Mouse (Mus musculus): ENCODE results near the gene Sh3kbp1. TPM values are rescaled to one million over a fixed set of nuclear protein-coding genes. Genes with fewer than 3 reads are reported as not detected.

Sh3kbp1 gene
- polyA plus RNA-seq, 1 experiment from 2014 or later: 196 TPM

DNA sequence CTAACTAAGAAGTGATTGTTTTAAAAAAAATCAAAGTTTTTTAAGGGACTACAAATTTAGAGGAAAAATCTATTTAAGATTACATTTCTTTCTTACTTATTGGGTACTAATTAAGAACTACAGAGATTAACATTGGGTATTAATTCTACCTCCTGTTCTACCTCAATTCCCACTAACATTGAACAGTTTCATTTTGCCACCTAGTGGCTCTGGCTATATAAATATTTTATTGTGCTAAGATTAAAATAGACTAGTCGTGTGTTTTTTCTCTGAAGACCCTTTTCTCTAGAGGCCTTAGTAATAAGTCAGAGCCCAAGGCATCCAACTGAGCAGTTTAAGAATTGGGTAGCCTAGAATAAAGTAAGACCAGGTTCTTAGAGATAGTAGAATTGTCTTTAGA lies 288.1 kb downstream of the Sh3kbp1 start:
- H3K79me2 ChIP-seq (ENCODE audit: inconsistent target): no peaks in the 10 kb centered on the region
- 47% methylated on average over 1 of the region's 1 CpGs for WGBS (ENCODE audit: missing documents)
- H3K4me3 ChIP-seq (ENCODE audit: inconsistent target): no peak overlapping the region
- H3K36me3 ChIP-seq (ENCODE audit: inconsistent target): no peaks in the 10 kb centered on the region
- no peak overlapping the region for H3K27ac ChIP-seq

DNA sequence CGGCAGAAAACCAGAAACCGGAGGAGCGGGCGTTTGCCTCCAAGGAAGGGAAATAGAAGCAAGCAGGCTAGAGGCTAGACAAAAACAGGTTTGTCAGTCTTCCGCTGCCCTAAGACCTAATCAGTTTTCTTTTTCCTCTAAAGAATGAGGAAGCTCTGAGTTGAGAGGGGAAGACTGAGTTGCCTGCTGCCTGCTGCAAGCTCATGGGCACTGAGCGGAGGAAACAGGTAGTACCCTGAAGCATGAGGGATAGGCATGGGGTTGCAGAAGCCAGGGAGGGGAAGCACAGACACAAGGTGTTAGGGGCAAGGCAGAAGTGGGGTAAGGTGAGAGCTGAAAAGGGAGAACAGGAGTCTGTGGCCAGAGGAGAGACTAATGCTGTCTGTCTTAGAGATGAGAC lies 297.7 kb downstream of the Sh3kbp1 start:
- Histone ChIP-seq H3K27ac (no peak overlapping the region), H3K4me3 (ENCODE audit: inconsistent target) (no peak overlapping the region)
- WGBS (ENCODE audit: missing documents): 56% methylated on average over 6 of the region's 6 CpGs

DNA sequence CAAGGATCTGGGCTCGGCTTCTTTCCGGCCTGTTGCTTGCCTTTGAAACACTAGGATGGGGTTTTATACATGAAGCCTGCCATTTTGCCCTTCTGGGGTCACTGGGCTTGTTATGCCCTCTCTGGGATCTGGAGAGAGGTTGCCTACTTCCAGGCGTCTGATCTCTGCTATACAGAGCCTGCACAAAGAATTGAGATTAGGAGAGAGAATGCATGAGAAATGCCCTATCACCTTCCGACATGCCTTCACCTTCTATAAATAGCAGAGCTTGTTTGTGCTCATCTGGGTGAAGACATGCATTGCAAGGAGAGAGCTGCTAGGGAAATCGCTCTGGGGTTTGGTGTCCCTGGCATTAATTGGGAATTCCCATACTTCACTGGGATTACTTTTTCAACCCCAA lies 301.1 kb downstream of the Sh3kbp1 start:
- no peak overlapping the region for H3K27ac ChIP-seq
- WGBS (ENCODE audit: missing documents): 94% methylated on average over 5 of the region's 5 CpGs

More for the DNA sequence above, 297.7 kb downstream of the Sh3kbp1 start:
- no peaks in the 10 kb centered on the region for H3K36me3 ChIP-seq (ENCODE audit: inconsistent target)
- H3K79me2 ChIP-seq (ENCODE audit: inconsistent target): no peaks in the 10 kb centered on the region

DNA sequence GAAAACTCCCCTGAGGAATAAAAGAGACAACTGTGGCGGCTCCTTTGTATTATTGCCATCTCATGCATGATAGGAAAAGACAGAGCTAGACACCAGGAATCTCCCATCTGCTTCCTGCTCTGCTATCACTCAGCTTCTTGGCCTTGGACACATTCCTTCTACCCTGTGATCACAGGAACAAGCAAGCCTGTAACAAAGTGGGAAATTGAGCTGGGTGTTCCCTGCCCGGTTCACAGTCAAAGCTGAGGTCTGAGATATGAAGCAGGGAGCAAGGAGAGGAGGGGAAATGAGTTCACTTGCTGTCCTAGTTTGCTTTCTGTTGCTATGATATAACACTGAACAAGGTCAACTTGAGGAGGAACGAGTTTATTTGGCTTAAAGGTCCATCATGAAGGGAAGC lies 301.8 kb downstream of the Sh3kbp1 start:
- Histone ChIP-seq H3K4me3 (ENCODE audit: inconsistent target) (no peak overlapping the region), H3K79me2 (ENCODE audit: inconsistent target) (no peaks in the 10 kb centered on the region), H3K27ac (no peak overlapping the region), H3K36me3 (ENCODE audit: inconsistent target) (no peaks in the 10 kb centered on the region)
- WGBS (ENCODE audit: missing documents): 89% methylated on average over 3 of the region's 3 CpGs

More for the DNA sequence above, 301.1 kb downstream of the Sh3kbp1 start:
- Histone ChIP-seq H3K79me2 (ENCODE audit: inconsistent target) (no peaks in the 10 kb centered on the region), H3K4me3 (ENCODE audit: inconsistent target) (no peak overlapping the region), H3K36me3 (ENCODE audit: inconsistent target) (no peaks in the 10 kb centered on the region)

DNA sequence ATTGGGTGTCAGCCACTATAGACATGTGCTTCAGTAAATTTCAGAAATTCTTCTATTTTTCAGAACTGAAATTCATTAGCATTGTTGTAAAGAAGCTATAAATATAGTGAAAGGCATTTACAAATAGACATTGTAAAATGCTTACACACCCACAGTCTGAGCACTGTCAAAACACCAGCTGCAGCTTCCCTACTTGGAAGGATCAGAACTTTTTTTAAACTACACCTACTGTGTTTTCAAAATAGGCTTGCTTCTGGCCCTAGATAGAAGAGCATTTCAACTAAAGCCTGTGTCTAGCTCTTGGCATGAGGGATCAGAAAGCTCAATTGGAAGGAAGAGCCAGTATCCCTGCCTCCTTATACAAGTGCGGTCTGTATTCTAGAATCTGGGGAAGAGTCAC lies 305.0 kb downstream of the Sh3kbp1 start:
- no peaks in the 10 kb centered on the region for H3K36me3 ChIP-seq (ENCODE audit: inconsistent target)
- H3K4me3 ChIP-seq (ENCODE audit: inconsistent target): no peak overlapping the region
- H3K27ac ChIP-seq: no peak overlapping the region
- 100% methylated on average over 1 of the region's 1 CpGs for WGBS (ENCODE audit: missing documents)
- H3K79me2 ChIP-seq (ENCODE audit: inconsistent target): no peaks in the 10 kb centered on the region

DNA sequence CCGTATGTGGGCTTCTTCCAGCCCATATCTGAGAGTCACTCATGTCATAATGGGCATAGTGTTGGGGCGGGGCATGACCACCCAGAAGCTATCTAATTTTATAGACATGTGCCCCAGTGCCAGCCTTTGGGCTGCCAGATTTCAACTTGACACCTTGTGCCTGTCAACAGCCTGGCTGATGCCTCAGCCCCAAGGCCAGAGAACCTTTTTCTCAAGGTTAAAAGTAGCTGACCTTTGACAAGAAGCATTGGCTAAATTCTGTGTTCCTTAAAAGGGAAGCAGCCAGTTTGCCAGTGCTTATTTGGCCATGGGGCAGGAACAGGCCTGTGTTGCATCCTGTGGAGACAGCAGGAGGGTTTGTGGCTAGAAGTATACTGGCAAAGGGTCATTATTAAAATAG lies 315.5 kb downstream of the Sh3kbp1 start:
- no peaks in the 10 kb centered on the region for H3K36me3 ChIP-seq (ENCODE audit: inconsistent target)
- H3K4me3 ChIP-seq (ENCODE audit: inconsistent target): no peak overlapping the region
- H3K27ac ChIP-seq: no peak overlapping the region
- no peaks in the 10 kb centered on the region for H3K79me2 ChIP-seq (ENCODE audit: inconsistent target)
- WGBS (ENCODE audit: missing documents): 100% methylated on average over 2 of the region's 2 CpGs

DNA sequence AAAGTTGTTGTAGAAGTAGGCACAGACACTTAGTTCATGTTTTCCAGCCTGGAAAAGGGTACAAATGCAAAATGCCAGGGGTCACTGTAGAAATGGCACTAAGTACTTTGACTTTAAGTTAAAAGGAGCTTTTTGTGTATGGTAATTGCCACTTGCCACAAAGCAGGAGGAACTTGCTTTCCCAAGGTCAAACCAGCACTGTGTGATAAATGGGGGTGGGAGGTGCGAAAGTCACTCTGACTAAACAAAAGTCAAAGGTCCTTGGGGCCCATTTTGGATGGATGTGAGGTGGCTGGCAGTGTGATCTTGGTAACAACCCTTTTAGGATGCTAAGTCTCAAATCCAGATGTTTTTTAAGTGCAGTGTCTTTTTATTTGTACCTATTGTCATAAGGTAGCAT lies 316.5 kb downstream of the Sh3kbp1 start:
- H3K36me3 ChIP-seq (ENCODE audit: inconsistent target): no peaks in the 10 kb centered on the region
- H3K4me3 ChIP-seq (ENCODE audit: inconsistent target): no peak overlapping the region
- H3K79me2 ChIP-seq (ENCODE audit: inconsistent target): no peaks in the 10 kb centered on the region
- no CpG with 5 or more reads among the region's 1 CpGs for WGBS (ENCODE audit: missing documents)
- no peak overlapping the region for H3K27ac ChIP-seq

DNA sequence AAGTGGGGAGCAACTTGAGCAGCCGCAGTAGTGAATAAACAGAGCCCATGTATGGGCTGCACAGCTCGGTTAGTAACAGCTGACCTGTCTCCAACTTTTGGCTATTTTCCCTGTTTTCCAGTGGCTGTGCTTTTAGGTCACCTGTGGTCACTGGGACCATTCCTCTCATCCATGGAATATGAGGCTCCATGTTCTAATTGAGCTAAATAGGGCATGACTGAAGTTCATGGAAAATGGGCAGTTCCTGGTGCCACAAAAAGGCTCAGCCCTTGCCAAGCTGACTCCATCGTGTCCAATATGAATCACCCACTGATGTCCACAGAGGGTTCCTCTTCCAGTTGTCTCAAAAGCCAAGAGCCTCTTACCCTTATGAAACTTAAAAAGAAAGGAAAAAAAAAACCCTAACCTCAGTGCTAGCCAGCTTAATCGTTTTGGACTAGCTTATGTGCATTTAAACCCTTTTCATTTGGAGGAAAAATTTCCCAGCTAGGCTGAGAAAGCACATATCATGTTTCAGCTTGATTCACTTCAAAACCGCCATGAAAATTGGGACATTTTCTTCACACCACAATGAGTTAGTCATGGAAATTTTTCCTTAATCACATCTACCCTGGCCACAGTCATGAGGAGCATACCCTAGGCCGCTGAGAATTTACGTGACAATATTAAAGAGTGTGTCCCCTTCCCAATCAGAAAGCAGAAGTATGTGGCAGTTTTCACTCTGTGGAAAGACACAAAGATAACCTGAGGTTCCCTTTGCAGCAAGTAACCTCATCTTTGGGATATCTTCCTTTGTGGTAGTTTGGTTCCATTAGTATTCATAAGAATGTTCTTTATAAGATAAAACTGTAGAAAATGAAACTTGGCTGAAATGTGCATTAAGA lies 326.7 kb downstream of the Sh3kbp1 start:
- no peak overlapping the region for H3K27ac ChIP-seq
- H3K79me2 ChIP-seq (ENCODE audit: inconsistent target): no peaks in the 10 kb centered on the region
- H3K36me3 ChIP-seq (ENCODE audit: inconsistent target): no peaks in the 10 kb centered on the region
- no peak overlapping the region for H3K4me3 ChIP-seq (ENCODE audit: inconsistent target)
- WGBS (ENCODE audit: missing documents): 85% methylated on average over 7 of the region's 7 CpGs

DNA sequence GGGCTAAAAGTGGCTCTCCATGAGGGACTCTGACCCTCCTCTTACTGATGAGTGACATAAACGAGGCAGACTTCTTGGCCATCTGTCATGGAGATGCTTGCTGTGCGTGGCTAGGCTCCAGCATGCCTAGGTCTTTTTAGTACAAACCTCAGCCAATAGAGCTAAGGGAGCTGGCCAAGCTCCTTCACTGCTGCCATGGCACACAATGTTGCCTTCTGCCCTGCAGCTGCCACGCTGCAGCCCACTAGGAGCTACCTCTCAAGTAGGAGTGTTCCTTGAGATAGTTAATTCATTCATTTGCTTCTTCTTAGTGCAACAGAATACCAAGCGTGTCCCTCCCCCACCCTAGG lies 327.3 kb downstream of the Sh3kbp1 start:
- Histone ChIP-seq H3K79me2 (ENCODE audit: inconsistent target) (no peaks in the 10 kb centered on the region), H3K36me3 (ENCODE audit: inconsistent target) (no peaks in the 10 kb centered on the region), H3K27ac (no peak overlapping the region), H3K4me3 (ENCODE audit: inconsistent target) (no peak overlapping the region)
- WGBS (ENCODE audit: missing documents): 91% methylated on average over 4 of the region's 4 CpGs

DNA sequence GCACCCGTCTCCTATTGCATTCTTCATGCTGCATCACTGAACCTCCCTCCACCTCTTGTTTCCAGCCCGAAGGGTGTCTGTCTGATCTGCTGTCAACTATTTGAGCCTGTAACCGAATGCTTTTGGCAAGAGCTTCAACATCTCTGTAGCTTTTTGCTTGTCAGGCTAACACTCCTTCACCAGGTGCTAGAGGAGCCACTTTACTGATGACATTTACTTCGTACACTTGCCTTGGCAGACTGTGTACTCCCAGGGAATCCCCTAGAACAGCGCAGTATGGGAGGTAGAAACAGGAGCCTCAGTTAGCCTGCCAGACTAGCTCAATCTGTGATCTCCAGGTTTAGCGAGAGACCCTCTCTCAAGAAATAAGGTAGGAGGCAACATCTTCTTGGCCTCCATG lies 328.4 kb downstream of the Sh3kbp1 start:
- WGBS (ENCODE audit: missing documents): 89% methylated on average over 5 of the region's 6 CpGs
- Histone ChIP-seq H3K4me3 (ENCODE audit: inconsistent target) (no peak overlapping the region), H3K36me3 (ENCODE audit: inconsistent target) (no peaks in the 10 kb centered on the region), H3K27ac (no peak overlapping the region), H3K79me2 (ENCODE audit: inconsistent target) (no peaks in the 10 kb centered on the region)

DNA sequence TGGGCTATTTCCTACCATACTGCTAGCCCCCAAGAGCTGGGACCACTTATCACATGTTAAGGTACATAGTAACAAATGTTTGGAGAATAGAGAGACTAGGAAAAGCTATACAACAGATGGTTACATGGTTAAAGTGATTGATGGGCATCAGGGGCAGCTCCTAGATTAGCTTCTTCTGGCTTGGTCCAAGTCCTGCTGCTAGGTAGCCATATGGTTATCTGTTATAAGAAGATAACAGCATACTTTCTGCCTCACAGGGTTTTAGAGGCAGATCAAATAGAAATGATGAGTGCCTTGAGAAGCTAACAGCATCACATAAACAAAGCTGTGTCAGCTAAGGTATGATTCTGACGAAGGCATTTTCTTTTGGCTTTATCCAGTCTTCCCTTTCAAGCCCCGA lies 334.3 kb downstream of the Sh3kbp1 start:
- Histone ChIP-seq H3K79me2 (ENCODE audit: inconsistent target) (no peaks in the 10 kb centered on the region), H3K4me3 (ENCODE audit: inconsistent target) (no peak overlapping the region), H3K27ac (no peak overlapping the region), H3K36me3 (ENCODE audit: inconsistent target) (no peaks in the 10 kb centered on the region; the same call in 1 of the 2 replicates)
- 100% methylated on average over 2 of the region's 2 CpGs for WGBS (ENCODE audit: missing documents)

DNA sequence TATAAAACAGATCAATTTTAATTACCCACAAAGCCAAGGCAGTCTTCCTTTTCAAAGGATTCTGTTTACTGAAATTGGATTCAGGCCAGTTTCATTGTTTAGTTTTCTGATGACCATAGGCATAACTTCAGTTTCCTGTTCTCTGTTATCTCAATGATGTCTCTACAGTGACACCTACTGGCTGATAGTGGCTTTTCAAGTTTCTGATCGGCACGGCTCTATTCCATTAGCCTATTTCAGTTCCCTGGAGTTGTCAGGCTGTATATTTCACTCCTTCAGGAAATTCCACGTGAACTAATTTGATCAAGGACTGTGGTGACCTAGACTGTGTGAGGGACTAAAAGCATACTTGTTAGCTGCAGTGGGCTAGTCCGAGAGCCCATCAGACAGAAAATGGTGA lies 336.2 kb downstream of the Sh3kbp1 start:
- Histone ChIP-seq H3K27ac (no peak overlapping the region), H3K36me3 (ENCODE audit: inconsistent target) (no peaks in the 10 kb centered on the region; the same call in 1 of the 2 replicates), H3K4me3 (ENCODE audit: inconsistent target) (no peak overlapping the region), H3K79me2 (ENCODE audit: inconsistent target) (no peaks in the 10 kb centered on the region)
- 43% methylated on average over 4 of the region's 4 CpGs for WGBS (ENCODE audit: missing documents)

DNA sequence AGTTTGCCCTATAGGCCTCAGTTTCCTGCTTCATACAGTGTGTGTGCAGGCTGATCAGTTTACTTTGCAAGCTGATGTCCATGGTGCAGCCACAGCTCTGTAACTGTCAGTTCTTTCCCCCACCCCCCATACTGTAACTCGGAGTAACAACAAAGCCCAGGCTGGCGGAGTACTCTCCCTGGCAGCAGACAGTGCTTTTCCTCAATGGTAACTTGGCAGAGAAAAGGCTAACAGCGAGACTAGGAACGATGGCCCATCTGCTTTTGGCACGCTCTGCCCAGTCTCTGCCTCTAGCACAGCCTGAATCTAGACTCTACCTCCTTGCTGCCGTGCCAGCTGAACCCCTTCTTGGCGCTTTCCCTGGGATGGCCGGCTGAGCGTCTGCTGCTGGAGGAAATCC lies 336.9 kb downstream of the Sh3kbp1 start:
- H3K79me2 ChIP-seq (ENCODE audit: inconsistent target): no peaks in the 10 kb centered on the region
- H3K27ac ChIP-seq: no peak overlapping the region
- no peak overlapping the region for H3K4me3 ChIP-seq (ENCODE audit: inconsistent target)
- no peaks in the 10 kb centered on the region; the same call in 1 of the 2 replicates for H3K36me3 ChIP-seq (ENCODE audit: inconsistent target)
- WGBS (ENCODE audit: missing documents): 94% methylated on average over 6 of the region's 9 CpGs

DNA sequence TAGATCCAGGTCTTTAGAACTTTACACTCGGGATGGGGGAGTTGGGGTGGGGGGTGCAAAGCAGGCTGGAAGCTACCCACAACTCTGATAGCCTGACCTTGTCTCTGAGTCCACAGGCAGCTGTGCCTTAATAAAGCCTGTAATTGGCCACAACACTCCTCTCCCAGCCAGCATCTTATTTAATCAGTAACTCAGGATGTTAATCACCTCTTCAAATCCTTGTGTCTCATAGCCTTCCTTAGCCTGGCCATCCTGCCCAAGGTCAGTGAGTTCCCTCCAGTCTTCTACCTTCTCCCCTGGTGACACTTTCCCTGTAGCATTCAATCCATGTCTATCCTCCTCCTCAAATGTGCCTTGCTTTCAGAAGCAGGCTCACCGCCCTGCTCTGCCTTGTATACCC lies 342.0 kb downstream of the Sh3kbp1 start:
- Histone ChIP-seq H3K27ac (no peak overlapping the region), H3K79me2 (ENCODE audit: inconsistent target) (no peaks in the 10 kb centered on the region), H3K4me3 (ENCODE audit: inconsistent target) (no peak overlapping the region), H3K36me3 (ENCODE audit: inconsistent target) (no peaks in the 10 kb centered on the region; the same call in 1 of the 2 replicates)
- 84% methylated on average over 2 of the region's 2 CpGs for WGBS (ENCODE audit: missing documents)

DNA sequence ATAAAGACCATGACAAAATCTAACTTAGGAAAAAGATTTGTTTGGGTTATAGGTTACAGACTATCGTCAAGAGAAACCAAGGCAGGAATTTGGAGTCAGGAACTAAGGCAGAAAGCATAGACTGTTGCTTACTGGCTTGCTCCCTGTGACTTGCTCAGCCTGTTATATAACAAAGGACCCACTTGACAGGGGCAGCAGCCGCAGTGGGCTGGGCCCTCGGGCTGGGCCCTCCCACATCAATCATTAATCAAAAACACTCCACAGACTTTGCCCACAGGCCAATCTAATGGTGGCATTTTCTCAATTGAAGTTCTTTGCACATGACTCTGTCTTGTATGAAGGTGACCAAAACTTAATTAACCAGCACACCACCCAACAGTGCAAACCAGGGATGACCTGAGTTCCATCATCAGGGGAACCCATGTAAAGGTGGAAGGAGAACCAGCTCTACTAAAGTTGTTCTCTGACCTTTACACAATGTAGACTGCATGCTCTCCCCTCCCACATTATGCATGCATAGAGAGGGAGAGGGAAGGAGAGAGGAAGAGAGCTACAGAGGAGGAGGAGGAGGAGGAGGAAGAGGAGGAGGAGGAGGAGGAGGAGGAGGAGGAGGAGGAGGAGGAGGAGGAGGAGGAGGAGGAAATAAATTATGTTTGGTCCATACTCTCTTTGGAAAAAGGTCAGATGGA lies 344.2 kb downstream of the Sh3kbp1 start:
- Histone ChIP-seq H3K27ac (no peak overlapping the region), H3K79me2 (ENCODE audit: inconsistent target) (no peaks in the 10 kb centered on the region), H3K4me3 (ENCODE audit: inconsistent target) (no peak overlapping the region), H3K36me3 (ENCODE audit: inconsistent target) (no peaks in the 10 kb centered on the region; the same call in 1 of the 2 replicates)
- WGBS (ENCODE audit: missing documents): 77% methylated on average over 2 of the region's 3 CpGs

All from macrophage (primary cell).